Mouse (Mus musculus) G1E (cell line): ENCODE measurements around the gene Neb.

Experiments
- CTCF ChIP-seq: IDR thresholded peaks from 2 replicates; pipeline ENCODE4 v1.5.1; 2012; ENCODE audit warnings: low read depth, low read length, inconsistent platforms, mixed read lengths
- GATA1 ChIP-seq: IDR thresholded peaks from 2 replicates; pipeline ENCODE4 v1.6.1; 2012; ENCODE audit warnings: borderline replicate concordance, low read length, inconsistent platforms, mixed read lengths
- GATA2 ChIP-seq: IDR thresholded peaks from 2 replicates; pipeline ENCODE4 v1.6.1; 2012; ENCODE audit warnings: low read depth, low read length, inconsistent platforms, borderline replicate concordance
- POLR2AphosphoS5 ChIP-seq: IDR thresholded peaks from 2 replicates; pipeline ENCODE4 v1.6.1; 2012; ENCODE audit warnings: low read depth, low read length, inconsistent platforms; ENCODE audit not compliant: insufficient replicate concordance
- TAL1 ChIP-seq: conservative IDR thresholded peaks from 2 replicates; pipeline ENCODE4 v1.6.1; 2012; ENCODE audit warnings: low read depth, low read length, inconsistent platforms, mixed read lengths

- no peak for TF ChIP-seq CTCF
- TF ChIP-seq GATA1 = no peak
- no peak for TF ChIP-seq TAL1
- TF ChIP-seq GATA2 = no peak
- no peak for TF ChIP-seq POLR2AphosphoS5
Measured at GRCm38 (mm10) chr2:52372080-52372479, 6.2 kb downstream of the Neb start.
